Mouse (Mus musculus): ENCODE measurements around the gene Mafk.
A peak's percentile ranks its signal among the peaks of the same experiment; 100 is the strongest.

- TF ChIP-seq CTCF (conservative IDR thresholded peaks at IDR 0.05 in 1 of 2, IDR thresholded peaks at IDR 0.05 in 1 of 2; ENCODE audit: low read depth in 2 of 2, low read length in 2 of 2) (peak; percentile 83 to 91), POLR2A (IDR thresholded peaks at IDR 0.05; ENCODE audit: low read depth, low read length) (no peak), MAFK (IDR thresholded peaks at IDR 0.05; ENCODE audit: insufficient replicate concordance, low read length) (no peak), EP300 (IDR thresholded peaks at IDR 0.05; ENCODE audit: low read length) (no peak), ZC3H11A (IDR thresholded peaks at IDR 0.05; ENCODE audit: low read depth, low read length) (no peak), RAD21 (IDR thresholded peaks at IDR 0.05; ENCODE audit: low read depth, low read length) (peak; percentile 77), USF1 (IDR thresholded peaks at IDR 0.05; ENCODE audit: low read depth, low read length) (no peak), POLR2AphosphoS2 (IDR thresholded peaks at IDR 0.05; ENCODE audit: low read depth, low read length) (no peak), MYC (IDR thresholded peaks at IDR 0.05; ENCODE audit: low read depth, low read length) (no peak), ZNF384 (IDR thresholded peaks at IDR 0.05; ENCODE audit: low read depth, low read length) (no peak), JUN (IDR thresholded peaks at IDR 0.05; ENCODE audit: insufficient read depth, low read depth, low read length) (no peak), CHD1 (IDR thresholded peaks at IDR 0.05; ENCODE audit: low read depth, low read length) (no peak), HCFC1 (IDR thresholded peaks at IDR 0.05; ENCODE audit: low read depth, low read length) (no peak)
These were observed 40.8 kb upstream of the Mafk start for GRCm38 (mm10) chr5:139750535-139750934.
